Mouse (Mus musculus) hindbrain, embryonic 13.5 days (tissue): ENCODE measurements around the gene Amn. TPM values are rescaled to one million over a fixed set of nuclear protein-coding genes. Genes with fewer than 3 reads are reported as not detected.

Experiments used
- ATAC-seq: fragments of 200-750 bp; cut with Nextera tagmentation; 2 replicates; pipeline ENCODE4 v1.8.0; 2017; ENCODE audit warnings: moderate TSS enrichment; ENCODE audit not compliant: low FRiP score
- H3K27ac ChIP-seq: fragments of 300-500 bp; sonication (generic); 2 replicates; pipeline ENCODE4 v1.5.1; 2015; ENCODE audit warnings: inconsistent platforms, mild to moderate bottlenecking, moderate library complexity
- H3K27me3 ChIP-seq: fragments of 300-500 bp; sonication (generic); 2 replicates; pipeline ENCODE4 v1.6.1; 2015; ENCODE audit warnings: mild to moderate bottlenecking, inconsistent platforms
- H3K36me3 ChIP-seq: fragments of 300-500 bp; sonication (generic); 2 replicates; pipeline ENCODE4 v1.6.1; 2015; ENCODE audit warnings: mild to moderate bottlenecking, inconsistent platforms
- H3K4me1 ChIP-seq: fragments of 300-500 bp; sonication (generic); replicated peaks from 2 replicates; pipeline ENCODE4 v1.6.1; 2015; ENCODE audit warnings: inconsistent platforms
- H3K4me2 ChIP-seq: fragments of 300-500 bp; sonication (generic); 2 replicates; pipeline ENCODE4 v1.6.1; 2015; ENCODE audit warnings: inconsistent platforms, mild to moderate bottlenecking, moderate library complexity
- H3K4me3 ChIP-seq: fragments of 300-500 bp; sonication (generic); 2 replicates; pipeline ENCODE4 v1.5.1; 2015; ENCODE audit warnings: mild to moderate bottlenecking, inconsistent platforms
- H3K9ac ChIP-seq: fragments of 300-500 bp; sonication (generic); 2 replicates; pipeline ENCODE4 v1.6.1; 2015; ENCODE audit warnings: mild to moderate bottlenecking, inconsistent platforms
- H3K9me3 ChIP-seq: fragments of 300-500 bp; sonication (generic); 2 replicates; pipeline ENCODE4 v1.6.1; 2016; ENCODE audit warnings: inconsistent platforms
- WGBS: fragments of 180-500 bp; shearing (Covaris S2); methylation state at CpG from one replicate; pipeline ENCODE4 v1.1.7; 2015; 5-methylcytosine and 5-hydroxymethylcytosine counted together
- polyA plus RNA-seq: library from polyadenylated mRNA; unstranded; fragments of >200 nt; fragmentation: Nextera tagmentation; extraction: Ambion mirVana; gene quantifications from 2 replicates; pipeline ENCODE4 v1.2.1, GENCODE M21; 2015

Gene Amn
- polyA plus RNA-seq, 1 experiment from 2014 or later, result 5.6 TPM

GRCm38 (mm10) chr12:111241916-111242315, 29.0 kb upstream of the Amn start:
- no peaks in the 10 kb centered on the region for H3K27me3 ChIP-seq
- H3K27ac ChIP-seq, result no peak overlapping the region
- H3K9ac ChIP-seq, result no peak overlapping the region
- peaks cover 66% of the 10 kb centered on the region for H3K36me3 ChIP-seq
- H3K9me3 ChIP-seq, result no peaks in the 10 kb centered on the region
- H3K4me1 ChIP-seq, result peaks cover 7% of the 10 kb centered on the region
- H3K4me2 ChIP-seq, result no peak overlapping the region
- ATAC-seq, result no peak
- no peak overlapping the region for H3K4me3 ChIP-seq
- 93% methylated on average over 6 of the region's 6 CpGs for WGBS

GRCm38 (mm10) chr12:111242346-111242745, 28.5 kb upstream of the Amn start:
- no peaks in the 10 kb centered on the region for H3K9me3 ChIP-seq
- no peak overlapping the region for H3K9ac ChIP-seq
- no peak for ATAC-seq
- H3K27me3 ChIP-seq, result no peaks in the 10 kb centered on the region
- peaks cover 69% of the 10 kb centered on the region for H3K36me3 ChIP-seq
- no peak overlapping the region for H3K27ac ChIP-seq
- WGBS, result 93% methylated on average over 5 of the region's 5 CpGs
- no peak overlapping the region for H3K4me2 ChIP-seq
- H3K4me1 ChIP-seq, result peaks cover 7% of the 10 kb centered on the region
- no peak overlapping the region for H3K4me3 ChIP-seq

GRCm38 (mm10) chr12:111243733-111244132, 27.2 kb upstream of the Amn start:
- Histone ChIP-seq H3K4me3 (no peak overlapping the region), H3K4me2 (no peak overlapping the region), H3K9me3 (no peaks in the 10 kb centered on the region), H3K4me1 (no peaks in the 10 kb centered on the region; the same call in 1 of the 2 replicates), H3K27ac (no peak overlapping the region), H3K9ac (no peak overlapping the region), H3K36me3 (peaks cover 67% of the 10 kb centered on the region), H3K27me3 (no peaks in the 10 kb centered on the region)
- 86% methylated on average over 12 of the region's 12 CpGs for WGBS
- no peak for ATAC-seq

- ATAC-seq, result no peak
- peaks cover 54% of the 10 kb centered on the region for H3K36me3 ChIP-seq
Observed at GRCm38 (mm10) chr12:111245070-111245469, 25.8 kb upstream of the Amn start.

GRCm38 (mm10) chr12:111246808-111247464, 24.0 kb upstream of the Amn start:
- no peak overlapping the region for H3K4me2 ChIP-seq
- 94% methylated on average over 9 of the region's 9 CpGs for WGBS
- no peaks in the 10 kb centered on the region for H3K27me3 ChIP-seq
- no peak overlapping the region for H3K27ac ChIP-seq
- ATAC-seq, result no peak
- no peak overlapping the region for H3K9ac ChIP-seq
- peaks cover 55% of the 10 kb centered on the region for H3K36me3 ChIP-seq
- H3K4me1 ChIP-seq, result no peaks in the 10 kb centered on the region
- H3K9me3 ChIP-seq, result no peaks in the 10 kb centered on the region
- H3K4me3 ChIP-seq, result no peak overlapping the region

More at GRCm38 (mm10) chr12:111245070-111245469, 25.8 kb upstream of the Amn start:
- Histone ChIP-seq H3K9me3 (no peaks in the 10 kb centered on the region), H3K4me2 (no peak overlapping the region), H3K4me1 (no peaks in the 10 kb centered on the region), H3K4me3 (no peak overlapping the region), H3K27ac (no peak overlapping the region), H3K9ac (no peak overlapping the region), H3K27me3 (no peaks in the 10 kb centered on the region)
- WGBS, result 74% methylated on average over 6 of the region's 6 CpGs

- Histone ChIP-seq H3K9ac (no peak overlapping the region), H3K36me3 (peaks cover 49% of the 10 kb centered on the region), H3K4me2 (no peak overlapping the region), H3K27ac (no peak overlapping the region), H3K9me3 (no peaks in the 10 kb centered on the region), H3K27me3 (no peaks in the 10 kb centered on the region), H3K4me3 (no peak overlapping the region), H3K4me1 (no peaks in the 10 kb centered on the region)
- 62% methylated on average over 3 of the region's 3 CpGs for WGBS
- ATAC-seq, result no peak
Observed at GRCm38 (mm10) chr12:111249095-111249494, 21.8 kb upstream of the Amn start.

GRCm38 (mm10) chr12:111250116-111250515, 20.8 kb upstream of the Amn start:
- Histone ChIP-seq H3K9me3 (no peaks in the 10 kb centered on the region), H3K9ac (no peak overlapping the region), H3K27me3 (no peaks in the 10 kb centered on the region), H3K4me2 (no peak overlapping the region), H3K4me1 (no peaks in the 10 kb centered on the region), H3K36me3 (peaks cover 44% of the 10 kb centered on the region), H3K4me3 (no peak overlapping the region), H3K27ac (no peak overlapping the region)
- 89% methylated on average over 8 of the region's 8 CpGs for WGBS
- no peak for ATAC-seq

- no peaks in the 10 kb centered on the region for H3K4me1 ChIP-seq
- WGBS, result 79% methylated on average over 9 of the region's 9 CpGs
- no peaks in the 10 kb centered on the region for H3K27me3 ChIP-seq
- no peak overlapping the region for H3K27ac ChIP-seq
- H3K36me3 ChIP-seq, result peaks cover 45% of the 10 kb centered on the region
- no peak overlapping the region for H3K4me3 ChIP-seq
- no peak for ATAC-seq
- no peak overlapping the region for H3K4me2 ChIP-seq
- no peak overlapping the region for H3K9ac ChIP-seq
- no peaks in the 10 kb centered on the region for H3K9me3 ChIP-seq
Observed at GRCm38 (mm10) chr12:111251227-111251626, 19.7 kb upstream of the Amn start.

GRCm38 (mm10) chr12:111263650-111264049, 7.2 kb upstream of the Amn start:
- H3K9me3 ChIP-seq, result no peaks in the 10 kb centered on the region
- 95% methylated on average over 16 of the region's 16 CpGs for WGBS
- H3K27me3 ChIP-seq, result 0 out of 2 replicates have a peak, but pooled peaks cover 5% of the 10 kb centered on the region
- H3K4me1 ChIP-seq, result no peaks in the 10 kb centered on the region
- peaks cover 55% of the 10 kb centered on the region for H3K36me3 ChIP-seq
- no peak overlapping the region for H3K27ac ChIP-seq
- no peak overlapping the region for H3K4me2 ChIP-seq
- no peak overlapping the region for H3K4me3 ChIP-seq
- no peak for ATAC-seq
- no peak overlapping the region for H3K9ac ChIP-seq

- H3K4me3 ChIP-seq, result no peak overlapping the region
- no peaks in the 10 kb centered on the region for H3K9me3 ChIP-seq
- no peak overlapping the region for H3K4me2 ChIP-seq
- peaks cover 41% of the 10 kb centered on the region for H3K36me3 ChIP-seq
- 0 out of 2 replicates have a peak overlapping the region, but pooled peaks have one; percentile 13 for H3K9ac ChIP-seq
- no peaks in the 10 kb centered on the region for H3K4me1 ChIP-seq
- WGBS, result 71% methylated on average over 5 of the region's 5 CpGs
- no peak for ATAC-seq
- no peak overlapping the region for H3K27ac ChIP-seq
- peaks cover 21% of the 10 kb centered on the region for H3K27me3 ChIP-seq
Observed at GRCm38 (mm10) chr12:111265212-111265611, 5.7 kb upstream of the Amn start.

GRCm38 (mm10) chr12:111266592-111266991, 4.3 kb upstream of the Amn start:
- Histone ChIP-seq H3K27ac (no peak overlapping the region), H3K9me3 (no peaks in the 10 kb centered on the region), H3K4me1 (0 out of 2 replicates have a peak, but pooled peaks cover 3% of the 10 kb centered on the region), H3K4me2 (no peak overlapping the region), H3K4me3 (no peak overlapping the region), H3K36me3 (peaks cover 28% of the 10 kb centered on the region), H3K27me3 (peaks cover 35% of the 10 kb centered on the region), H3K9ac (no peak overlapping the region)
- WGBS, result 89% methylated on average over 12 of the region's 12 CpGs
- ATAC-seq, result no peak

- ATAC-seq, result no peak
- Histone ChIP-seq H3K27ac (no peak overlapping the region), H3K4me1 (0 out of 2 replicates have a peak, but pooled peaks cover 3% of the 10 kb centered on the region), H3K36me3 (peaks cover 21% of the 10 kb centered on the region), H3K9ac (no peak overlapping the region), H3K4me2 (no peak overlapping the region), H3K27me3 (peaks cover 47% of the 10 kb centered on the region), H3K4me3 (no peak overlapping the region), H3K9me3 (no peaks in the 10 kb centered on the region)
- 72% methylated on average over 4 of the region's 4 CpGs for WGBS
Observed at GRCm38 (mm10) chr12:111267673-111268325, 3.1 kb upstream of the Amn start.

- Histone ChIP-seq H3K4me2 (no peak overlapping the region), H3K27me3 (peaks cover 83% of the 10 kb centered on the region), H3K27ac (no peak overlapping the region), H3K9me3 (no peaks in the 10 kb centered on the region), H3K9ac (no peak overlapping the region), H3K4me1 (peaks cover 25% of the 10 kb centered on the region), H3K36me3 (no peaks in the 10 kb centered on the region), H3K4me3 (no peak overlapping the region)
- WGBS, result 5% methylated on average over 28 of the region's 28 CpGs
- no peak for ATAC-seq
Observed at GRCm38 (mm10) chr12:111271406-111271805, 511 bp downstream of the Amn start.
